Mouse (Mus musculus) ZHBTc4 (cell line): Measurements from ENCODE around the gene Fbn1.

ENCODE experiments used
- DNase-seq: peaks from one replicate; pipeline ENCODE4 v3.0.0-alpha.2; 2011; ENCODE audit warnings: low read depth, low spot score

The Fbn1 gene

GRCm38 (mm10) chr2:125501526-125501925, 6.3 kb downstream of the Fbn1 start:
- no peak for DNase-seq

GRCm38 (mm10) chr2:125498216-125498615, 9.6 kb downstream of the Fbn1 start:
- DNase-seq, result no peak

GRCm38 (mm10) chr2:125496696-125497095, 11.1 kb downstream of the Fbn1 start:
- DNase-seq, result no peak

- no peak for DNase-seq
Observed at GRCm38 (mm10) chr2:125494831-125495812, 12.7 kb downstream of the Fbn1 start.

GRCm38 (mm10) chr2:125494291-125494690, 13.5 kb downstream of the Fbn1 start:
- DNase-seq, result no peak

- no peak for DNase-seq
Observed at GRCm38 (mm10) chr2:125492050-125492900, 15.5 kb downstream of the Fbn1 start.

GRCm38 (mm10) chr2:125489979-125490378, 17.8 kb downstream of the Fbn1 start:
- no peak for DNase-seq

GRCm38 (mm10) chr2:125484910-125485309, 22.9 kb downstream of the Fbn1 start:
- DNase-seq, result no peak

GRCm38 (mm10) chr2:125484164-125484563, 23.6 kb downstream of the Fbn1 start:
- no peak for DNase-seq

GRCm38 (mm10) chr2:125481531-125482317, 26.1 kb downstream of the Fbn1 start:
- no peak for DNase-seq

- no peak for DNase-seq
Observed at GRCm38 (mm10) chr2:125481116-125481515, 26.7 kb downstream of the Fbn1 start.

GRCm38 (mm10) chr2:125480057-125480456, 27.7 kb downstream of the Fbn1 start:
- no peak for DNase-seq

GRCm38 (mm10) chr2:125478705-125479104, 29.1 kb downstream of the Fbn1 start:
- DNase-seq, result no peak

GRCm38 (mm10) chr2:125477367-125477766, 30.4 kb downstream of the Fbn1 start:
- no peak for DNase-seq

- DNase-seq, result no peak
Observed at GRCm38 (mm10) chr2:125476231-125476630, 31.6 kb downstream of the Fbn1 start.

GRCm38 (mm10) chr2:125474690-125475089, 33.1 kb downstream of the Fbn1 start:
- DNase-seq, result no peak

GRCm38 (mm10) chr2:125473228-125473627, 34.6 kb downstream of the Fbn1 start:
- DNase-seq, result no peak

- DNase-seq, result no peak
Observed at GRCm38 (mm10) chr2:125471721-125472120, 36.1 kb downstream of the Fbn1 start.

GRCm38 (mm10) chr2:125470553-125471295, 37.1 kb downstream of the Fbn1 start:
- no peak for DNase-seq

- DNase-seq, result no peak
Observed at GRCm38 (mm10) chr2:125464036-125464435, 43.8 kb downstream of the Fbn1 start.

GRCm38 (mm10) chr2:125459087-125459486, 48.7 kb downstream of the Fbn1 start:
- DNase-seq, result no peak
